Mouse (Mus musculus): ENCODE results near the gene Ube2k. TPM values are rescaled to one million over a fixed set of nuclear protein-coding genes. Genes with fewer than 3 reads are reported as not detected.
"Not testable (repeated sequence)": the region's sequence is repeated elsewhere in the genome, so short reads cannot be mapped to it uniquely, and the experiment has no call there.

The Ube2k gene
- polyA plus RNA-seq, 1 experiment from 2014 or later, result 217 TPM

- Histone ChIP-seq H3K4me1 (no peaks in the 10 kb centered on the region), H3K4me3 (replicated peaks) (no peak overlapping the region), H3K27me3 (replicated peaks) (no peaks in the 10 kb centered on the region), H3K36me3 (no peaks in the 10 kb centered on the region), H3K27ac (replicated peaks) (no peak overlapping the region), H3K9me3 (replicated peaks) (no peaks in the 10 kb centered on the region), H3K4me2 (no peak overlapping the region), H3K9ac (replicated peaks) (no peak overlapping the region)
- ATAC-seq (ENCODE audit: low FRiP score), result no peak
- 74% methylated on average over 5 of the region's 5 CpGs for WGBS
Measured at GRCm38 (mm10) chr5:65514635-65515278, 22.3 kb upstream of the Ube2k start.

- Histone ChIP-seq H3K27ac (replicated peaks) (no peak overlapping the region), H3K9ac (replicated peaks) (no peak overlapping the region), H3K4me3 (replicated peaks) (no peak overlapping the region), H3K36me3 (no peaks in the 10 kb centered on the region), H3K9me3 (replicated peaks) (no peaks in the 10 kb centered on the region), H3K27me3 (replicated peaks) (no peaks in the 10 kb centered on the region), H3K4me1 (no peaks in the 10 kb centered on the region), H3K4me2 (no peak overlapping the region)
- no peak for ATAC-seq (ENCODE audit: low FRiP score)
- 89% methylated on average over 1 of the region's 1 CpGs for WGBS
Measured at GRCm38 (mm10) chr5:65521803-65522202, 15.2 kb upstream of the Ube2k start.

- no peak for ATAC-seq (ENCODE audit: low FRiP score)
- H3K27ac ChIP-seq (replicated peaks), result no peak overlapping the region
- H3K27me3 ChIP-seq (replicated peaks), result no peaks in the 10 kb centered on the region
- no peak overlapping the region for H3K9ac ChIP-seq (replicated peaks)
- H3K4me1 ChIP-seq, result no peaks in the 10 kb centered on the region
- no peaks in the 10 kb centered on the region for H3K36me3 ChIP-seq
- no peaks in the 10 kb centered on the region for H3K9me3 ChIP-seq (replicated peaks)
- 82% methylated on average over 4 of the region's 4 CpGs for WGBS
- H3K4me2 ChIP-seq, result no peak overlapping the region
- no peak overlapping the region for H3K4me3 ChIP-seq (replicated peaks)
Measured at GRCm38 (mm10) chr5:65524831-65525230, 12.2 kb upstream of the Ube2k start.

- Histone ChIP-seq H3K9me3 (replicated peaks) (no peaks in the 10 kb centered on the region), H3K4me3 (replicated peaks) (no peak overlapping the region), H3K27me3 (replicated peaks) (no peaks in the 10 kb centered on the region), H3K4me2 (no peak overlapping the region), H3K9ac (replicated peaks) (no peak overlapping the region), H3K27ac (replicated peaks) (no peak overlapping the region), H3K36me3 (no peaks in the 10 kb centered on the region), H3K4me1 (no peaks in the 10 kb centered on the region)
- WGBS, result 10% methylated on average over 8 of the region's 8 CpGs
- ATAC-seq (ENCODE audit: low FRiP score), result no peak
Measured at GRCm38 (mm10) chr5:65525674-65526443, 11.2 kb upstream of the Ube2k start.

GRCm38 (mm10) chr5:65531283-65531682 is 5.8 kb upstream of the Ube2k start:
- no peak overlapping the region for H3K4me3 ChIP-seq (replicated peaks)
- whole genome bisulfite sequencing, result 72% methylated on average over 3 of the region's 3 CpGs
- no peaks in the 10 kb centered on the region for H3K9me3 ChIP-seq (replicated peaks)
- H3K9ac ChIP-seq (replicated peaks), result no peak overlapping the region
- no peak overlapping the region for H3K27ac ChIP-seq (replicated peaks)
- peaks cover 4% of the 10 kb centered on the region for H3K4me1 ChIP-seq
- ATAC-seq (ENCODE audit: low FRiP score), result no peak
- no peak overlapping the region for H3K4me2 ChIP-seq
- no peaks in the 10 kb centered on the region for H3K27me3 ChIP-seq (replicated peaks)
- H3K36me3 ChIP-seq, result no peaks in the 10 kb centered on the region

- no peak for ATAC-seq (ENCODE audit: low FRiP score)
- no peak overlapping the region for H3K4me2 ChIP-seq
- no peaks in the 10 kb centered on the region for H3K9me3 ChIP-seq (replicated peaks)
- no peaks in the 10 kb centered on the region for H3K36me3 ChIP-seq
- no peak overlapping the region for H3K9ac ChIP-seq (replicated peaks)
- no peaks in the 10 kb centered on the region for H3K27me3 ChIP-seq (replicated peaks)
- 79% methylated on average over 4 of the region's 4 CpGs for WGBS
- H3K4me3 ChIP-seq (replicated peaks), result no peak overlapping the region
- no peak overlapping the region for H3K27ac ChIP-seq (replicated peaks)
- peaks cover 17% of the 10 kb centered on the region for H3K4me1 ChIP-seq
Measured at GRCm38 (mm10) chr5:65534496-65534895, 2.5 kb upstream of the Ube2k start.

GRCm38 (mm10) chr5:65535457-65536067 is 1.5 kb upstream of the Ube2k start:
- WGBS, result 73% methylated on average over 5 of the region's 5 CpGs
- H3K9ac ChIP-seq (replicated peaks), result no peak overlapping the region
- no peaks in the 10 kb centered on the region for H3K9me3 ChIP-seq (replicated peaks)
- H3K27me3 ChIP-seq (replicated peaks), result no peaks in the 10 kb centered on the region
- H3K4me1 ChIP-seq, result peaks cover 21% of the 10 kb centered on the region
- H3K4me2 ChIP-seq, result no peak overlapping the region; the same call in 1 of the 2 replicates
- no peak overlapping the region for H3K27ac ChIP-seq (replicated peaks)
- no peak overlapping the region for H3K4me3 ChIP-seq (replicated peaks)
- H3K36me3 ChIP-seq, result no peaks in the 10 kb centered on the region
- ATAC-seq (ENCODE audit: low FRiP score), result no peak

GRCm38 (mm10) chr5:65536068-65536465 is 966 bp upstream of the Ube2k start:
- ATAC-seq (ENCODE audit: low FRiP score); H3K9me3 ChIP-seq (replicated peaks); H3K36me3 ChIP-seq; H3K27me3 ChIP-seq (replicated peaks): not testable (repeated sequence)
- peak overlapping the region; percentile 98 for H3K27ac ChIP-seq (replicated peaks)
- peaks cover 21% of the 10 kb centered on the region for H3K4me1 ChIP-seq
- H3K9ac ChIP-seq (replicated peaks), result peak overlapping the region; percentile 89; the same call in 1 of the 2 replicates
- H3K4me2 ChIP-seq, result peak overlapping the region; percentile 65
- peak overlapping the region; percentile 92 for H3K4me3 ChIP-seq (replicated peaks)
- WGBS, result 82% methylated on average over 10 of the region's 10 CpGs

- no peaks in the 10 kb centered on the region for H3K9me3 ChIP-seq (replicated peaks)
- ATAC-seq (ENCODE audit: low FRiP score), result peak; percentile 70
- peaks cover 21% of the 10 kb centered on the region for H3K4me1 ChIP-seq
- no peaks in the 10 kb centered on the region for H3K27me3 ChIP-seq (replicated peaks)
- H3K4me2 ChIP-seq, result peak overlapping the region; percentile 65
- peak overlapping the region; percentile 98 for H3K27ac ChIP-seq (replicated peaks)
- peak overlapping the region; percentile 92 for H3K4me3 ChIP-seq (replicated peaks)
- WGBS, result under 1% methylated on average over 45 of the region's 59 CpGs
- peak overlapping the region; percentile 89 for H3K9ac ChIP-seq (replicated peaks)
- no peaks in the 10 kb centered on the region for H3K36me3 ChIP-seq
Measured at GRCm38 (mm10) chr5:65537420-65538071, 513 bp downstream of the Ube2k start.

GRCm38 (mm10) chr5:65538121-65538520 is 1.1 kb downstream of the Ube2k start:
- H3K27me3 ChIP-seq (replicated peaks), result no peaks in the 10 kb centered on the region
- H3K27ac ChIP-seq (replicated peaks), result peak overlapping the region; percentile 98
- H3K4me1 ChIP-seq, result peaks cover 21% of the 10 kb centered on the region
- H3K9ac ChIP-seq (replicated peaks), result peak overlapping the region; percentile 89
- WGBS, result 1% methylated on average over 4 of the region's 4 CpGs
- no peaks in the 10 kb centered on the region for H3K9me3 ChIP-seq (replicated peaks)
- no peaks in the 10 kb centered on the region for H3K36me3 ChIP-seq
- peak overlapping the region; percentile 92 for H3K4me3 ChIP-seq (replicated peaks)
- no peak for ATAC-seq (ENCODE audit: low FRiP score)
- H3K4me2 ChIP-seq, result peak overlapping the region; percentile 65

GRCm38 (mm10) chr5:65538829-65539228 is 1.8 kb downstream of the Ube2k start:
- Histone ChIP-seq H3K4me1 (peaks cover 21% of the 10 kb centered on the region), H3K27ac (replicated peaks) (no peak overlapping the region), H3K4me2 (peak overlapping the region; percentile 52), H3K27me3 (replicated peaks) (no peaks in the 10 kb centered on the region), H3K9ac (replicated peaks) (no peak overlapping the region), H3K4me3 (replicated peaks) (peak overlapping the region; percentile 21), H3K36me3 (no peaks in the 10 kb centered on the region), H3K9me3 (replicated peaks) (no peaks in the 10 kb centered on the region)
- no peak for ATAC-seq (ENCODE audit: low FRiP score)
- 25% methylated on average over 4 of the region's 4 CpGs for WGBS
